Mouse (Mus musculus) thymus, postnatal 4 days (tissue): Measurements from ENCODE around the gene Plekha6.
A peak's percentile ranks its signal among the peaks of the same experiment; 100 is the strongest.
"Not testable (repeated sequence)": the region's sequence is repeated elsewhere in the genome, so short reads cannot be mapped to it uniquely, and the experiment has no call there.

Experiments used
- DNase-seq: peaks from one replicate; pipeline ENCODE4 v3.0.0; 2021

Gene Plekha6

GRCm38 (mm10) chr1:133328896-133329637, 165.1 kb downstream of the Plekha6 start:
- DNase-seq = peak; percentile 45

- DNase-seq = no peak
Measured at GRCm38 (mm10) chr1:133329638-133329964, 165.6 kb downstream of the Plekha6 start.

- no peak for DNase-seq
Measured at GRCm38 (mm10) chr1:133331142-133331541, 167.1 kb downstream of the Plekha6 start.

GRCm38 (mm10) chr1:133332656-133333430, 168.8 kb downstream of the Plekha6 start:
- no peak for DNase-seq

GRCm38 (mm10) chr1:133333937-133334336, 169.9 kb downstream of the Plekha6 start:
- DNase-seq = no peak

- DNase-seq = not testable (repeated sequence)
Measured at GRCm38 (mm10) chr1:133340403-133340802, 176.4 kb downstream of the Plekha6 start.

GRCm38 (mm10) chr1:133344357-133344756, 180.3 kb downstream of the Plekha6 start:
- DNase-seq = no peak

- DNase-seq = no peak
Measured at GRCm38 (mm10) chr1:133346531-133346930, 182.5 kb downstream of the Plekha6 start.

- no peak for DNase-seq
Measured at GRCm38 (mm10) chr1:133347226-133347625, 183.2 kb downstream of the Plekha6 start.

GRCm38 (mm10) chr1:133347693-133348520, 183.9 kb downstream of the Plekha6 start:
- DNase-seq = no peak

GRCm38 (mm10) chr1:133350210-133350609, 186.2 kb downstream of the Plekha6 start, which contains the start of gene Ren1:
Gene Ren1, plus strand, starts transcription at chr1:133350510.
- DNase-seq = no peak

GRCm38 (mm10) chr1:133351762-133352161, 187.8 kb downstream of the Plekha6 start:
- DNase-seq = no peak
